Mouse (Mus musculus): ENCODE results near the gene Ube2o. TPM values are rescaled to one million over a fixed set of nuclear protein-coding genes. Genes with fewer than 3 reads are reported as not detected.

The Ube2o gene
- polyA plus RNA-seq, 1 experiment from 2014 or later: 4.8 TPM

DNA sequence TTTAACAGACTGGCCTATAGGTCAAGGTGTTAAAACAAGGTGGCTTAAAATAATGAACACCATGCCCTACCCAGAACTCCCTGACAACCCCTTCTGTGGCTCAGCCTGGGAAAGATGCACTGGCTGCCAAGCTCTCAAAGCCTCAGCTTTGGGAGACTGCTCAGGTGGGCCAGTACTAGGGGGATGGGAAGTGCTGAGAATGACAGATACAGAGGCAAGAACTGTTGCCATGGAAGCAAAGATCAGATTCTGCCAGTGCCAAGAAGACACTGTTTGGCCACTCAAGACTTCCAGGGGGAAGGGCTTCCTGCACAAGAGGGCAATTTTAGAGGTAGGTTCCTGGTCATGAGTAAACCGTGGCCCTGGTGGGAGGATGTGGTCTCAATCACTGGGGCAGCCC lies 25.7 kb downstream of the Ube2o start:
- Histone ChIP-seq H3K9me3 (replicated peaks; ENCODE audit: control insufficient read depth, low read length) (no peaks in the 10 kb centered on the region), H3K4me1 (ENCODE audit: control insufficient read depth, insufficient read depth, low read length) (peaks cover 19% of the 10 kb centered on the region), H3K9ac (ENCODE audit: low read length) (peak overlapping the region; percentile 19; the same call in 1 of the 2 replicates), H3K27me3 (ENCODE audit: control insufficient read depth, insufficient read depth, low read length) (no peaks in the 10 kb centered on the region), H3K27ac (ENCODE audit: low read length) (no peak overlapping the region), H3K4me3 (replicated peaks; ENCODE audit: low read length) (no peak overlapping the region), H3K4me2 (ENCODE audit: low read depth, low read length) (no peak overlapping the region), H3K36me3 (ENCODE audit: control insufficient read depth, insufficient read depth, low read length) (no peaks in the 10 kb centered on the region)
- WGBS: 56% methylated on average over 1 of the region's 1 CpGs
- no peak for ATAC-seq (ENCODE audit: insufficient read depth, low FRiP score)

DNA sequence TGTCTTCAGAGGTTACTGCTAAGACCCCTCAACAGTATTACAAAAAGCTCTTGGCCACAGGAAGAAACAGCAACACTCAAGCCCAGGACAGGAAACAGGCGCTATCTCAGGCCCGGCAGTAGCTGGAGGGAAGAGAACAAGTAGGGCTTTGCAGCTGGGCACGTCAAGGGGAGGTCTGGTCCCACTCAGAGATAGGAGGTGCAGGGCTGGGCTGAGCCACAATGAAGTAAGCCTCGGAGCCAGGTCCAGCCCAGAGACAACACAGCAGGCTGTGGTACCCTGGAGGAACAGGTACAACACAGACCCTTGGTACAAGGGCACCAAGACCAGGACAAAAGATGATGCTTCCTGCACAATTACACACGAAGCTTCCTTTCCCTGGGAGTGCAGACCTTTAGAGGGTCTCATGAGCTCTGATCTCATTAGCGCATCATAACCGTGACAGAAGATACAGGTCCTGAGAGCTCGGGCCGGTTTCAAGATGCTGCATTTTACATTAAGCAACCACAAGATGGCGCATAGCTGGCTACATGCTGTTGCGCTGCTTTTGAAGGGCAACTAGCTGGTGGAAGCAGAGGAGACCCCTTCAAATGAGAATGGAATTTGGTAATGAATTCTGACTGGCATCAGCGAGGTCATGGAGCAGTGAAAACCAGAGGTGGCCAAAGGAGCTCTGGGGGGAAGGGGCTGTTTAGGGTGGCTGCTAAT lies 26.9 kb downstream of the Ube2o start:
- H3K9ac ChIP-seq (ENCODE audit: low read length): no peak overlapping the region
- ATAC-seq (ENCODE audit: insufficient read depth, low FRiP score): no peak
- no peak overlapping the region for H3K4me3 ChIP-seq (replicated peaks; ENCODE audit: low read length)
- H3K4me2 ChIP-seq (ENCODE audit: low read depth, low read length): no peak overlapping the region
- no peaks in the 10 kb centered on the region for H3K27me3 ChIP-seq (ENCODE audit: control insufficient read depth, insufficient read depth, low read length)
- peaks cover 20% of the 10 kb centered on the region for H3K4me1 ChIP-seq (ENCODE audit: control insufficient read depth, insufficient read depth, low read length)
- H3K36me3 ChIP-seq (ENCODE audit: control insufficient read depth, insufficient read depth, low read length): no peaks in the 10 kb centered on the region
- H3K9me3 ChIP-seq (replicated peaks; ENCODE audit: control insufficient read depth, low read length): no peaks in the 10 kb centered on the region
- 34% methylated on average over 12 of the region's 12 CpGs for WGBS
- H3K27ac ChIP-seq (ENCODE audit: low read length): no peak overlapping the region

DNA sequence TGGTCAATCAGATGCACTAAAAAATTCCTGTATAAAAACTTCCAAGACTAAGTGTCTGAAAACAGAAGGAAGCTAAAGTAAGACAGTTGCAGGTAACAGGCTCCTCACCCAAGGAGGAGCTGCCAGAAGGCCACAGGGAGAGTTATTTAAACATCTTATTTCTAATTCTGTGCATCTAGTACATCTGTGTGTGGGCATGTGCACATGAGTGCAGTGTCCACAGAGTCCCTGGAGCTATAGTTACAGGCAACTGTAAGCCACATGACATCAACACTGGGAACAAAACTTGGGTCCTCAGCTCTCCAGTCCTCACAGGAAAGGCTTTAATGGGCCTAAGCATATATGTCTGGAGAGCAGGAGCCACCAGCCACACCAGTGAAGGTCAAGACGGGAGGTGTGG lies 29.1 kb downstream of the Ube2o start:
- Histone ChIP-seq H3K4me1 (ENCODE audit: control insufficient read depth, insufficient read depth, low read length) (peaks cover 20% of the 10 kb centered on the region), H3K36me3 (ENCODE audit: control insufficient read depth, insufficient read depth, low read length) (no peaks in the 10 kb centered on the region), H3K9ac (ENCODE audit: low read length) (no peak overlapping the region), H3K27me3 (ENCODE audit: control insufficient read depth, insufficient read depth, low read length) (no peaks in the 10 kb centered on the region), H3K9me3 (replicated peaks; ENCODE audit: control insufficient read depth, low read length) (no peaks in the 10 kb centered on the region), H3K4me2 (ENCODE audit: low read depth, low read length) (no peak overlapping the region), H3K27ac (ENCODE audit: low read length) (no peak overlapping the region), H3K4me3 (replicated peaks; ENCODE audit: low read length) (no peak overlapping the region)
- WGBS: 73% methylated on average over 1 of the region's 1 CpGs
- ATAC-seq (ENCODE audit: insufficient read depth, low FRiP score): no peak

DNA sequence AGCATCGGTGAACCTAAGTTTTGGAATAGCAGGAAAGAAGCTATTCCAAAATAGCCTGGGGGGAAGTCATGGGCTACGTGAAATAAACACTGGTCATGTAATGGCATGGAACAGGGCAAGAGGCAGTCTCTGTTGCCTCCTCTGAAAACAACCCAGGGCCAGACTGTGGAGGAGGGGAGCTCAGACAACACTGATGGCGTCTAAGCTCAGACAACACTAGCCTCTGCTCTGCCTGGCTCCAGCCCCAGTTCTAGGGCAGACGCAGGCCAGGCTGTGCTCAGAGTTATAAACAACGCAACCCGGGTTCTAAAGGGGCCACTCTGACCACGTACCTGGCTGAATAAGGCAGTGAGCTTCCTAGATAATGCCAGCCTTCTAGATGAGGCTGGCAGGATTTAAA lies 30.5 kb downstream of the Ube2o start:
- Histone ChIP-seq H3K4me2 (ENCODE audit: low read depth, low read length) (no peak overlapping the region), H3K9ac (ENCODE audit: low read length) (peak overlapping the region; percentile 52), H3K4me1 (ENCODE audit: control insufficient read depth, insufficient read depth, low read length) (peaks cover 16% of the 10 kb centered on the region), H3K27ac (ENCODE audit: low read length) (peak overlapping the region; percentile 62), H3K27me3 (ENCODE audit: control insufficient read depth, insufficient read depth, low read length) (no peaks in the 10 kb centered on the region), H3K36me3 (ENCODE audit: control insufficient read depth, insufficient read depth, low read length) (peaks cover 9% of the 10 kb centered on the region; the same call in 1 of the 2 replicates), H3K9me3 (replicated peaks; ENCODE audit: control insufficient read depth, low read length) (no peaks in the 10 kb centered on the region), H3K4me3 (replicated peaks; ENCODE audit: low read length) (no peak overlapping the region)
- no peak for ATAC-seq (ENCODE audit: insufficient read depth, low FRiP score)
- WGBS: 37% methylated on average over 7 of the region's 7 CpGs

DNA sequence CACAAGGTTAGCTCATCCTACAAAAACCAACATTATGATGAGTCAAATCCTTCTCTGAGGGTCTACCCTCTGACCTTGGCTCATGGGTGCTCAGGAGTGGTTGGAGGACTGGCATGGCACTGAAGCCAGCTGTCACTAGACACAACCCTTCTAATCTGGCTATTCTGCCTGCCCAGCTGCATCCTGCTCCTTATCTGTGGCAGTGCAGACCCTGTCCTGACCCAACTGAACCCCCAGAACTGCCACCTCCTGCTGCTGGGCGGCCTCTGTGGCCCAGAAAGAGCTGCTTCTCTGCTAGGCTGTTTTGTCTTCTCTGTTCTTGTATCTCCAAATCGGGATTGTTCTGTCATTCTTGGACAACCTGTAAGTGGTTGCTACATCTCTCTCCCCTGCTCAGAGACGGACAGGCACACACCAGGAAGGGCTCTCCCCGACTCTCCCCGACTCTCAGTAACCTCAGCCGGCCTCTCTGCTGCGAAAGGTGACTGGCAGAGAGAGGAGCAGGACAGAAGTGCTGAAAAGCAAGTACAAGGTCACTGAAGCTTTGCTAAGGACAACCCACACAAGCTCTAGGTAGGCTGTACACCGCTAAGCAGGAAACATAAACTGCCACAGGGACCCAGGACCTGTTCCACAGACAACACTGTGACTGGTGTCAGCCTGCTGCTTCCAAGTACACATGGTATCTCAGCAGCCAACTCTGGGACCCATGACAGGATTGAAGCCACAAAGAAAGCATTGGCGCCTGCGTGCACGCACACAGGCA lies 31.8 kb downstream of the Ube2o start:
- Histone ChIP-seq H3K4me3 (replicated peaks; ENCODE audit: low read length) (no peak overlapping the region), H3K4me1 (ENCODE audit: control insufficient read depth, insufficient read depth, low read length) (peaks cover 10% of the 10 kb centered on the region), H3K9me3 (replicated peaks; ENCODE audit: control insufficient read depth, low read length) (no peaks in the 10 kb centered on the region), H3K36me3 (ENCODE audit: control insufficient read depth, insufficient read depth, low read length) (peaks cover 9% of the 10 kb centered on the region; the same call in 1 of the 2 replicates), H3K9ac (ENCODE audit: low read length) (no peak overlapping the region), H3K27ac (ENCODE audit: low read length) (no peak overlapping the region), H3K4me2 (ENCODE audit: low read depth, low read length) (no peak overlapping the region), H3K27me3 (ENCODE audit: control insufficient read depth, insufficient read depth, low read length) (no peaks in the 10 kb centered on the region)
- ATAC-seq (ENCODE audit: insufficient read depth, low FRiP score): no peak
- WGBS: 80% methylated on average over 11 of the region's 11 CpGs

DNA sequence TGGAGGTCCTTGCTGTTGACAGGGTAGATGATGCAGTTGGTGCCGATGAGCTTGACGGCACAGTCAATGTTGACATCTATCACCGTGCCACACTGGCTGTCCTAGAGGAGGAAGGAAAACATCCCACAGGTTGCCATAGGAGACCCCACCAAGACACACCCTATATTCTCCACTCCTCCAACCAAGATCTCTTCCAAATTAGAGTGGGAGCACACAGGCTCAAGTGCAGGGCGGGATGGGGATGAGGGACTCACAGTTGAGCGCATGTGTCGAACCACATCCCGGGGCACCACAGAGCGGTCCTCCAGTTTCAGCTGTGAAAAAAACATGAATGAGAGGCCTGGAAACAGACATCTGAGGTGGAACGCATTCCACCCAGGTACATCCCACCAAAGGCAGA lies 32.5 kb downstream of the Ube2o start:
- Histone ChIP-seq H3K36me3 (ENCODE audit: control insufficient read depth, insufficient read depth, low read length) (peaks cover 15% of the 10 kb centered on the region), H3K9ac (ENCODE audit: low read length) (no peak overlapping the region), H3K27ac (ENCODE audit: low read length) (no peak overlapping the region), H3K9me3 (replicated peaks; ENCODE audit: control insufficient read depth, low read length) (no peaks in the 10 kb centered on the region), H3K4me2 (ENCODE audit: low read depth, low read length) (no peak overlapping the region), H3K4me3 (replicated peaks; ENCODE audit: low read length) (no peak overlapping the region), H3K4me1 (ENCODE audit: control insufficient read depth, insufficient read depth, low read length) (peaks cover 10% of the 10 kb centered on the region), H3K27me3 (ENCODE audit: control insufficient read depth, insufficient read depth, low read length) (no peaks in the 10 kb centered on the region)
- no peak for ATAC-seq (ENCODE audit: insufficient read depth, low FRiP score)
- 94% methylated on average over 9 of the region's 9 CpGs for WGBS

DNA sequence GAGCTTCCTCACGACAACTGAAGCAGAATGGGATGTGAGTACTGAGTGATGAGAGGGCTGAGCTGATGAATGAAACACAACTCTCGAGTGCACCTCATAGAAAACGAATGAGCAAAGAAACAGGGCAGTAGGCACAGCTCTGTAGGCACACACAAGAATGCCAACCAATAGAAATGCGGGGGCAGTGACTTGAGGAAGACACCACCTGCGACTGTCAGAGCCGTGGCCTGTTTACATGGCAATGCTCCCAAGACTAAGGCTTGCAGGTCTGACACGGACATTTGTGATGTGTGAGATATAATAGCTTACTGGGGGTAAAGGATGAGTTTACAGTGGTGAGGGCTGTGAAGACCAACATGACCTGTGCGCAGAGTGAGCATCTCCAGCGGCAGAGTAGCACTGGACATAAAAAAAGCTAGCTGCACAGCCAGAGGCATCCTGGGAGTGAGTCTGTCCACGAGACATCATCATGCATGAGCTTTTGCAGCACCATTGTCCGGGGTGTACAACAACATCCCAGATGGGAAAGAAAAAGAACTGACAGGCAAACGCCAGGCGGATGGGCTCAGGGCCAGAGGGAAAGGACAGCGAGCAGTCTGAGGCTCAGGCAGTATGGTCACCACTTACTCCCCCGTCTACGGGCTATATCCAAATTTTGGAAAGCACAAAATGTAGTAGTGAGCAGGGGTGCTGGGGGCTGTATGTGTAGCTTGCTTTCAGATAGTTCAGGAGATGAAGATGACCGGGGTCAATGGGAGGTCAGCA lies 33.8 kb downstream of the Ube2o start:
- H3K9ac ChIP-seq (ENCODE audit: low read length): no peak overlapping the region
- no peaks in the 10 kb centered on the region for H3K9me3 ChIP-seq (replicated peaks; ENCODE audit: control insufficient read depth, low read length)
- no peak overlapping the region for H3K27ac ChIP-seq (ENCODE audit: low read length)
- peaks cover 20% of the 10 kb centered on the region for H3K36me3 ChIP-seq (ENCODE audit: control insufficient read depth, insufficient read depth, low read length)
- no peak overlapping the region for H3K4me3 ChIP-seq (replicated peaks; ENCODE audit: low read length)
- H3K27me3 ChIP-seq (ENCODE audit: control insufficient read depth, insufficient read depth, low read length): no peaks in the 10 kb centered on the region
- peaks cover 10% of the 10 kb centered on the region for H3K4me1 ChIP-seq (ENCODE audit: control insufficient read depth, insufficient read depth, low read length)
- no peak overlapping the region for H3K4me2 ChIP-seq (ENCODE audit: low read depth, low read length)
- no peak for ATAC-seq (ENCODE audit: insufficient read depth, low FRiP score)
- WGBS: 73% methylated on average over 17 of the region's 17 CpGs

DNA sequence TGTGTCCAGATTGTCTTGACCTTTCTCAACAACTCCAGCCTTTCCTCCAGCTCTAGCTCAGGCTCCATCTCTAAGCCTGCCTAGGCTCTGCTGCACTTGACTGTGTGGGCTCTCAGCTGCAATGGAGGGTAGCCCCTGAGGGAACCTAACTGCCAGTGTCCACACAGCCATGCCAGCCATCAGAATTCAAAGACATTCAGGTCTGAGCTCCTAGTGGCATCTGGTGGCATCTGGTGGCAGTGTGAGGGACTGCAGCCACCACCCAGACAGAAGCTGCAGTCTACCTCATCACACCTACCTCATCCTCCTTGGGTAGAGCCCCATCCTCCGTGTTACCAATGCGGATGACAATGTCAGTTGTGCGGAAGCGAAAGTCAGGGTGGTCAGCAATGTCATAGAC lies 38.1 kb downstream of the Ube2o start:
- no peak for ATAC-seq (ENCODE audit: insufficient read depth, low FRiP score)
- H3K27ac ChIP-seq (ENCODE audit: low read length): no peak overlapping the region
- H3K9me3 ChIP-seq (replicated peaks; ENCODE audit: control insufficient read depth, low read length): no peaks in the 10 kb centered on the region
- WGBS: 86% methylated on average over 4 of the region's 4 CpGs
- H3K4me1 ChIP-seq (ENCODE audit: control insufficient read depth, insufficient read depth, low read length): no peaks in the 10 kb centered on the region
- H3K27me3 ChIP-seq (ENCODE audit: control insufficient read depth, insufficient read depth, low read length): no peaks in the 10 kb centered on the region
- peaks cover 20% of the 10 kb centered on the region for H3K36me3 ChIP-seq (ENCODE audit: control insufficient read depth, insufficient read depth, low read length)
- H3K4me3 ChIP-seq (replicated peaks; ENCODE audit: low read length): no peak overlapping the region
- H3K4me2 ChIP-seq (ENCODE audit: low read depth, low read length): no peak overlapping the region
- H3K9ac ChIP-seq (ENCODE audit: low read length): no peak overlapping the region

DNA sequence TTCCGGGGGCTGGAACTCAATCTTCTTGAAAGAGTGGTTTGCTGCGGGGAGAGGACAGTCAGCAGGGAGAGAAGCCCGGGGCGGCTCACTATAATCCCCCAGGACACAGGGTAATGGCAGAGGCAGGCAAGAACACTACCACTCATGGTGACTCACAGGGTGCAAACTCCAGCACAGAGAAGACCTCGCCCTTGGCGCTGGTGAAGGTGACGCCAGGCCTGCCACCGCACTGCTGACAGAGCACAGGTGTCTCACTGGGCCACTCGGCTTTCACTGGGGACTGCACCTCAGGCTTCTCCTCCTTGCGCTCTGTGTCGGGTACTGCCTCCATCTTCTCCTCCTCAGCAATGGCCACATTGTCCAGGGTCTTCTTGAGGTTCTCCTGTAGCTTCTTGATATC lies 40.1 kb downstream of the Ube2o start:
- Histone ChIP-seq H3K27ac (ENCODE audit: low read length) (no peak overlapping the region), H3K4me1 (ENCODE audit: control insufficient read depth, insufficient read depth, low read length) (no peaks in the 10 kb centered on the region), H3K9me3 (replicated peaks; ENCODE audit: control insufficient read depth, low read length) (no peaks in the 10 kb centered on the region), H3K9ac (ENCODE audit: low read length) (no peak overlapping the region), H3K36me3 (ENCODE audit: control insufficient read depth, insufficient read depth, low read length) (peaks cover 15% of the 10 kb centered on the region), H3K4me3 (replicated peaks; ENCODE audit: low read length) (no peak overlapping the region), H3K27me3 (ENCODE audit: control insufficient read depth, insufficient read depth, low read length) (no peaks in the 10 kb centered on the region), H3K4me2 (ENCODE audit: low read depth, low read length) (no peak overlapping the region)
- no peak for ATAC-seq (ENCODE audit: insufficient read depth, low FRiP score)
- WGBS: 94% methylated on average over 11 of the region's 11 CpGs
